Mouse (Mus musculus) lung, adult 18-20 months (tissue): ENCODE data around the gene Myt1l.

Experiments used
- DNase-seq, 2 experiments: peaks; one replicate each; pipeline ENCODE4 v3.0.0; 2022; ENCODE audit warnings: mixed read lengths in 2 of 2

Myt1l gene

DNA sequence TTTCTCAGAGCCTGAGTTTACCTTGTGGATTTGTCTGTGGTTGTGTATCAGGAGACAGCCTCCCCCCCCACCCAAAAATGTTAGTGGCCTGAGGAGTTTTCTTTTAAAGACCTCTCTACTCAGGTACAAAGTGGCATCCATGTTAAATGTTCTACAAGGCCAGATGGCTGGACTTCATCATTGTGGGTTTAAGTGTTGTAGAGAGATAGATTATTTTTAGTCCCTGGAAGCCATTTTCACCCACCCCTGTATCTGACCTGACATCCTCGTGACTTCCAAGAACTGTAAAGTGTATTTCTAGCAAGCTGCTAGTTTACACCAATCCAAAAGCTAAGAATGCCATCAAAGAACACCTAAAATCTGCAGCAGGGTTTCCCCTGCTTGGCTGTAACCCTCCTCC lies 402.4 kb downstream of the Myt1l start:
- DNase-seq = no peak

DNA sequence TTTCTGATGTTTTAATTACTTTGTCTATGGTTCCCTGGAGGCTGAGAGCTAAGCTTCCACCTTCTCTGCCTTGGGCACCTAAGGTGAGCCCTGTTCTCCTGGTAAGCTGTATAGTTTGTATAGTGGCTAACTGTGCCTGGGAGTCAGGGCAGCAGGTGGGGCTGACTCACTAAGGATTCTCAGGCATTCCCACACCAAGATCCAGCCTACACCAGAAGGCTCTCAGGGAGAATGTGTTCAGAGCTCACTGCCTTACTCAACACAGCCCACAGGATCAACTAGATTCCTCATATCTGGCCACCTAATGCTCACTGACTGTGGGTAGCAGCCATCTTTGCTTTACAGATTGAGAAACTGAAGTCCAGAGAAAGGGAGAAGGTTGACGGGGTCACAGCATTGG lies 404.8 kb downstream of the Myt1l start:
- DNase-seq = no peak

DNA sequence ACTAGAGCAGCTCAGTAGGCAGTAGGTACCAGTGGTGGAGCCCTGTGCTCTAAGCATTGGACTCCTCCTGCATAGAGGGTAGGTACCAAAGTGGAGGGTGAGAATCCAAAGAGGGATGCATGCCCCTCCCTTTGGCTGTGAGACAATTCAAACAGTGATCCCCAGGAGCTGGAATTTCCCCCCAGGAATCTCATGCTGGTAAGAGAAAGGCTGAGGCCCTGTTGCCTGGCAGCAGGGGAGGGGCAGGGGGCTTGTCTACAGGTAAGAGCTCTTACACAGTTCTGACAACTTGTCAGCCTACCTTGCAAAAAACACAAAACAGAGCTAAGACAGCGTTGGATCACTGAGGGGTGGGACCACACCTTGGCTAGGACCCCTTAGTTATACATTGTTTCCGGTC lies 405.3 kb downstream of the Myt1l start:
- no peak for DNase-seq

DNA sequence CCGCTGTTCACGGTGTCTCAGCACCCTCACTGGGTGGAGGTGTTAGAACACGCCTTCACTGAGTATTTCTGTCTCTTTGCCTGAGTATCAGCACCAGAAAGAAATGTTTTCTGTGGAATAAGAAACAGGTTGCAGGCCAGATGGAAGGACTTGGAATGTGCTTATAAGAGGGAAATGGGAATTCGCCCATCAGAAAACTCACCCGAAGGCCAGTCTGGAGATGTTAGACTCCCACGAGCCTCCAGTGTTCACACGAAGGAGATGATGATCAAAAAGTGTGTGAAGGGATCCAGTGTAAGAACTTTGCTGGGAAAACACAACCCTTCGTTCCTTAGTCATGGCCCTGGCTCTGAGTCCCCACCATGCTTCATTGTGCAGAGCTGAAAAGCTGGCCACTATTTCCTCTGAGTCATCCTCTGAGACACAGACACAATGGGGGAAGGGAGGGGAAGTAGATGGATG lies 406.0 kb downstream of the Myt1l start:
- DNase-seq = no peak

DNA sequence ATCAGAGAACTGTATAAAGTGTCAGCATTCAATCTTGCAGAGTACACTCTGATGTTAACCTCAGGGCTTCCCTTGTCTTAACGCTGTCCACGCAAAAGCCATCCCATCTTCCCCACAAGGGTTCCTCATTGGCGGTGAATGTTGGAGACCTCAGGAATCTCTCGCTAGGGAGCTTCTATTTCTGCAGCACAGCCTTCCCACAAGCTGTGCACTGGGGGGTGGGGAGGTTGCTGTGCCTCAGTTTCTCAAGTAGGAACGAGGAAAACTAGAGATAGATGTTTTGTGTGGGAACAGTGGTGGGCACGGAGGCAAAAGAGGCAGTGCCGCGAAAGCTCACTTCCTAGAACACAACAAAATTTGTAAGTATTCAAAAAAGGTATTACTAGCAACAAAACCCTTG lies 409.1 kb downstream of the Myt1l start, which contains the start of gene Pxdn:
Gene Pxdn (plus strand): TSS at position 301 of the 400 bp plus-strand sequence.
- no peak for DNase-seq

DNA sequence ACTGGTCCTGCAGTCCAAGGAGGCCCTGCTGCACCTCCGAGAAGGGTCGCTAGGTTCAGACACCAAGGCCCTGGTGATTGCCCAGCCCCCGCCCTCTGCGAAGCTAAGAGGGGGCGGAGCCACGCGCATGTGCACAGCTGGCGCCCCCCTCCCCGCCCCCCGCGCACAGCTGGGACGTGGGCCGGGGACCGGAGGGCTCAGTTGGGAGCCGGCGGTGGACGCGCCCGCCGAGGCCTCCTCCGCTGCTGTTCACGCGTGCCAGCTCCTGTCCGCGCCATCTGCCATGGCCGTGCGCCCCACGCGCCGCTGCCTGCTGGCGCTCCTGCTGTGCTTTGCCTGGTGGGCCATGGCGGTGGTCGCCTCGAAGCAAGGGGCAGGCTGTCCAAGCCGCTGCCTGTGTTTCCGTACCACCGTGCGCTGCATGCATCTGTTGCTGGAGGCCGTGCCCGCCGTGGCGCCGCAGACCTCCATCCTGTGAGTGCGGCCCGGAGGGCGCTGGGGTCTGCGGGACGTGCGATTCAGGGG lies 409.7 kb downstream of the Myt1l start:
- DNase-seq = peak; percentile 43 to 55

DNA sequence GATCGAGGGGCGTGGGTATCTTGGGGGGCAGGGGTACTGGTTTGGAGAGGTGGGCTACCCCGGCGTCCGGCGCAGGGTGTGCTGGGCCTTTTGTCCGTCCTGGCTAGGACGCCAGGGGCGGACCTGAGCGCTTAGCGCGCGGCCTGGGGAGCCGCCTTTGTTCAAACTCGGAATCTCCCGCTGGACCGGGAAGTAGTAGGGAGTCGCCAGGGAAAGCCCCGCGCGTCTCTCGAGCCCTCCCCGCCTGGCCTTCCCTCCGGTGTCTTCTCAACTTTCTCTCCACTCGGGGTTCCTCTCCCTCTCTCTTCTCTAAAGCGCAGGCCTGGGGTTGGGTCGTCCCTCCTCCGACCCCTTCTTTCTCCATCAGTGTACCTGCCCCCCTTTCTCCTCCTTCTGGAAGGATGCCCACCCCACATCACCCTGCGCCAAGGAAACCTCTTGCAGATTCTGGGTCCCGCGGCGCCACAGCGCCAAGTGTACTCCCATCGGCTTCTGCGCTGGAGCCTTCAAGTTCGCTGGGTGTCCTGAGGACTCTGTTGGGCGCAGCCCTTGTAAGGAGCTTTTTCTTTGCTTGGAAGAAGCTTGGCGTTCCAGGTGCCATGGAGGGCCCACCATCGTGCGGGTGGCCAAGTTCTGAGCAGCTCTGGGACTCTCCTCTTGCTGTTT lies 410.3 kb downstream of the Myt1l start:
- peak; percentile 69 to 71 for DNase-seq

DNA sequence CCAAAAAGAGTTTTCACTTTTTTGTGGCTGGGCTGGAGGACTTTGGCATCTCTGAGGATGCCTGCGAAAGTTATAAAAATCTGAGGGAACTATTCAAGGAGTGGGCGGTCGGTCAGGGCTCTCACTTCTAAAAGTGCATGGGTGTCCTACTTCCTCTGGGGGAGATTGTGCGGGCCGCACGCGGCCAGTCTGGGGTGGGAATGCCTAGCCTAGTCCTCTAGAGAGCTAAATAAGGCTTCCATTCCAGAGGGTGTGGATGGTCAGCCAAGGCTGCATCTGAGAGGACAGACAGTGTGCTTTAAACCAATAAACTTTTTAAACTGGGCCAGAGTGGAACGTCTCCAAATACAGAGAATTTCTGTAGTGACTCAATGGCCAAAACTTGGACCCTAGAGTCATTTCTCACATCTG lies 411.1 kb downstream of the Myt1l start:
- peak in 1 of 2 experiments; percentile 15 for DNase-seq

DNA sequence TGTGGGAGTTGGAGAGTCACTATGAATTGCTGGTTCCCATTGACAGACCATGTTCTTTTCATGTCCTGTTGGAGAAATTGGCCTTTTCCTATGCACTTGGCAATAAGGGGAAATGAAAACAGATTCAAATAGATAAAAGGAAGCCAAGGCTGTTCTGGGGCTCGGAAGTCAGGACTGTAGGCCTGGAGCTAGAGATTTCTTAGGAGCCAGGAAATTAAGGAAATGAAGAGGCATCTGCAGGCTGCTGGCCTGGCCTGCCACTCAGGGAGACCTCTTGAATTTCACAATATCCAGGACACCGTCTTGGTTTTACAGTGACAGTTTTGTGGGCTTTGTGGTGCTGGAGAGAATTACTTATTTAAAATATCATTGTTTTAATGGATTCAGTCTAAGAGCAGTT lies 414.3 kb downstream of the Myt1l start:
- DNase-seq = no peak

DNA sequence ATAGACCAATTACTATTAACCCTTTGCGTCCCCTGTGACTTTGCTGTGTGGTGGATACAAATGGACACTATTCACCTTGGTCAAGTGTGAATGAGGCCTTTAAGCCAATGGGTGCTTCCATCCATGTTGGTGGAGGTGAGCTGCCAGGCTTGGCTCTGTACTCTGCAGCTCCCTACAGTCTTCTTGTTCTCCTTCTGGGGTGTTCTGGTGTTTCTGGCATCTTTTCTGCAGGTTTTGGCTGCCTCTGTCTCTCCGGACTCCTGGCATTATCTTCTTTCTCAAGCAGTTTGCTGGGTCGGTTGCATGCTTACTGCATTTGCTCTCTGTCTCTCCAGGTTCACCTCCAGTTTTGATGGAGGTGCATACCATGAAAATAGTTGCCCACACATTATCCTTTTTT lies 416.5 kb downstream of the Myt1l start:
- DNase-seq = no peak

DNA sequence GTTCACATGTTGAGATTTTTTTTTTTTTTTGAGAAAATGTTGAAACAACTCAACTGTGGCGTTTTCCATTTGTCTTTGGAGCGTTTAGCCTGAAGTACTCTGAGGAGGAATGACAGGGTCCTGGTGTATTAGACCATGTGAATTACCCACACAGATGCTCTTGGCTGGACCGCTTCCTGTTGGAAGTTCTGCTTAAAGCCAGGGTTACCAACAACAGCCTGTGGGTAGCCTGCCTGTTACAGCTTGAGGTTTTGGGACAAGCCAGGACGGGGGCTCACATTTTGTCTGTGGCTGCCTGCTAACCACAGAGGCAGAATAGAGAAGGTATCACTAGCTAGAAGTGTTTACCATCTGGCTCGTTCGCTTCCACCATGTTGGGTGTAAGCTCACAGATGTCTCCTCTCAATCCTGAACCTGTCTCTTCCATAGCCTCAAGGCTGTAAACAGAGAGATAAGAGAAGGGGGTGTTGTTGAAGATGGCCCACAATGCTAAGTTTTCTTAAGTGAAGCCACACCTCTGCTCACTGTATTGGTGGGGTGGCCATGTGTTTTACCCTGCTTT lies 417.1 kb downstream of the Myt1l start:
- no peak for DNase-seq

DNA sequence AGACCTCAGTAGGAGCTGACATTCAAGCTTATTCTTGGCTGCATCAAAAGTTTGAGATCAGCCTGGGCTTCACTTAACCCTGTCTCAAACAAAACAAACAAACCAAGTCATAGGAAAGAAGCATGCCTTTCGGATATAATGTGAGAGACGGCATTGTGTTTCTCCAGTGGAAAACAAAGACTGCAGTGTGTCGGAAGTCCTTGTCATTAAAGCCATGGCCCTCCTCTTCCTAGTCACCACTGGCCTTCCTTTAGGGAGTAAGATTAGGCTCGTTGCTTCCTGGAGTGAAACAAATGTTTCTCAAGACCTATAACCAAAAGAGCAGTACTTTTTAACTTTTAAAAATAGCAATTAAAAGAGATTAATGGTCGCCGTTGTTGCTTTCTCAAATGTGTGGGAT lies 422.9 kb downstream of the Myt1l start:
- DNase-seq = no peak

DNA sequence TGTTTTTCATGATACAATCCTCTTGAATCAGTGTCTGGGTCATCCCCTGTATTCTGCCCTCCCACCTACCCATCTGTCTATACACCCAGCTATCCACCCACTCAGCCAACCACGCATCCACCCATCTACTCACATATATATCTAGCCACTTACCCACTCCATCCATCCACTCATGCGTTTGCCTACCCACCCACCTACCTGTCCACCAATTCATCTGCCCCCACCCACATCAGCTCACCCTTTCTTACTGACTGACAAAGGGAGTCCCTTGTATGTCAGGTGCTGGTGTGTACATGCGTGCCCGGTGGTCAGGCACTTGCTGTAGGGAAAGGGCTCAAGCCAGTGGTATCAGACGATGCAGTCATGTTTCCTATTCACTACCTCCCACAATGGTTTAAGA lies 423.3 kb downstream of the Myt1l start:
- no peak for DNase-seq

DNA sequence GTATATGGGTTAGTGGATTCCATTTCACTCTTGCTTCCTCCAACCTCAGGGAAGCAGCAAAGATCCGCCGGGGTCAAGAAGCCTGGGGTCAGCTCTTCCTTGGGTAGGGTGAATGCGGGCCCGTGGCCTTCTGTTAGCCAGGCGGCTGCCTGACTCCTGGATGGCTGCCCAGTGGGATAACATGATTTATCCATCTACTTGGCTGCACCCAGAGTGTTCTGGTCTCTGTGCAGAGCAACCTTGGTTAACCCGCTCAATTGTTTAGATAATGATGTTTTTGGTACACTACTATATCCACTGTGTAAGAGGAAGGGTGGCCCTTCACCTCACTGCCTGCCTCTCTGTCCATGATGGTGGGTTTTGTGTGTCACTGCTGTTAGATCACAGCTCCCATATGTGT lies 423.9 kb downstream of the Myt1l start:
- DNase-seq = peak; percentile 42 to 56

DNA sequence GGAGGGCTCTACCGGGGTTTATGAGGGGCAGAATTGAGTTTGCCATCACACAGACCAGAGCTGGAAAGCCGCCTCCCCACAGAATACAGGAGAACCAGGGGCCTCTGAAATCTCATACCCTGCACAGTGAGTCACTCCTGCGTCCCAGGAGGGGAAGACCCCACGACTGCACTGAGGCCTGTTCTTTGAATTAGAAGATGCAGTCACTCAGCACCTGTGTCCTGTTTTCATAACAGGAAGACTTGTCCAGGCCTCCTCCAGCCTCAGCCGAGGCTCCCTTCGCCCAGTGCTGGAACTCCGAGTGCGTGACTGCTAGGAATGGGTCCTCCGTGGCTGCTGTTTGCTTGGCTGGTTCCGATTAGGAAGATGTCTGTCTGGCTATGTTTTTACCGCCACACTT lies 425.8 kb downstream of the Myt1l start:
- no peak for DNase-seq

DNA sequence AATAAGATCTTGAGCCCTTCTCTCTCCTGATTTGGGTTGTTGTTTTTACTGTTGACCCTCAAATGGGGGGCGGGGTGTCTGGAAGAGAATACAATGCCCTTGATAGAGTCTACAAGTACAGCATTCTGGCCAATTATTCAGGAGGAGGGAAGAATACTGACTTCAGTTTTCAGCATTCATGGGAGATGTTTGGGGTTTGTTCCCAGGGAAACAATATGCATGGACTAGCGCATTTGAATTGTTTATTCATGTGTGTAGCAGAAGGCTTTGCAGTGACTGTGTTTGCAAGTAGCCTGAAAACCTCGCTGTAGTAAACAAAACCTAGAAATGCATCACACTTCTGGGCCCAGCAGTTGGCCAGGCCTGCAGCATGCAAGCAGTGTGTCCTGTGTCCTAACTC lies 426.3 kb downstream of the Myt1l start:
- no peak for DNase-seq

DNA sequence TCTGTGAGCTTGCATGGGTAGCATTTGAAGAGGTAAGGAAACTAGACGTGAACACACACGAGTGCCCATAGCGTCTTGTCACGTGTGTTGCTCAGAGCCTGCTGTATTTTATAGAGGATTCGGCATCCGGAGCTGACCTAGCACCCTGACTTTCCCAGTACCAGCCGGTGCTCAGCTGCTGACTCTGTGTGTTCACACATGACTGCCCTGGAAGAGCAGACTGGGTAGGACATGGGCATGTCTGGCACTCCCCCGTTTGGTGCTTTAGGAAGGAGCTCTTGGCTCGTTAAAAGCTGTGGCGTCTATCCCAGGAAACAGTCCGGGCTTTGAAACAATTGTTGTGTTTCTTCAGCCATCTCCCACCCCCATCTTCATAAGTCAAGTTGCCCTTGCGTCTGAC lies 428.8 kb downstream of the Myt1l start:
- no peak for DNase-seq

DNA sequence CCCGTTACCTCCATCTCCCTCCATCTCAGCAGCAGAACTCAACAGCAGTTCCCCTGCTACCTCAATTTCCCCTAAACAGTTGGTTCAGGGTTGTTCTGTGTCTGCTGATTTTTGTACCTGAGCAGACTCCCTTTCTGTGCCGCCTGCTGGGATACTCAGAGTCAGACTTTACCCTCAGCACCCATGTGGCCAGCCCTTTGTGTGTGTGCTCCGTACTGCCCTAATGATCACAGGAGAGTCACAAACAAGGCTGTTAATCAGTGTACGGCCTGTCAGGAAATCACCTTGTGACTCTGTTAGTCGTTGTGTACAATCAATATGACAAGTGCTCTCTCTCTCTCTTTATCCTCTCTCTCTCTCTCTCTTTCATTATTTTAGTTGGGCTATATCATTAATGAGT lies 430.5 kb downstream of the Myt1l start:
- no peak for DNase-seq

DNA sequence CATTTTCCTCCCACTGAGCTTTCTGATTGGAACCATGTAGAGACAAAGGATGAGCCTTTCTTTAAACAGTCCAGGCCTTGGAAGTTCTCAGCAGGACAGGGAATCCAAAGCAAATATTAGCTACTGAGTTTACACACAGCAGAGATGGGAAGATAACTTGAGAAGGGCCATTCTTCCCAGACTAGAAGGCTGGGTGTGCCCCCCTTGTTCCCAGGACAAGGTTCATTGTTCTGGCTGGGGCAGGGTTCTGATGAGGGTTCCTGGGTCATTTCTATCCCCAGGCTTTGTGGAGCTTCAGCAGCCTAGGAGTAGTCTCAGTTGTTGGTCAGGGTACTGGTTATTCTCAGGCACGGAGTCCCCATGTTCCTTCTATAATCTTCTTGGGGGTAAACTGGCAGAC lies 432.9 kb downstream of the Myt1l start:
- peak; percentile 24 to 61 for DNase-seq

DNA sequence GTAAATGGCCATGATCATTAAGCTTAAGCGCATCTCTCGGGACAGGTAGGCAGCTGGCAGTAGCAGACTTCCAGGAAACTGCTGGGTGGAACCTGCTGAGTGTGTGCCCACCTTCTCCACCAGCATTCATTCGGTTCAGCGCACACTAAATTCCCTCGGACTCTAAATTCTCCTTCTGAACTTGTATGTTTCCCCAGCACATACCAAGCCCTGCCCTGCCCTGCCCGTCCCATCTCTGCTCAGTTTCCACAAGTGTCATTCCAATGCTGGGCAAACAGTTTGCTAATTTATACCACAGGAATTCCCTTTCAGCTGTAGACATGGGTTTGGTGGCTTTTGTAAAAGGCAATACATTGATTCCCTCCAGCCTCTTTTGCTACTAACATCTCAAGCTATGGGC lies 436.8 kb downstream of the Myt1l start:
- peak; percentile 46 to 52 for DNase-seq

DNA sequence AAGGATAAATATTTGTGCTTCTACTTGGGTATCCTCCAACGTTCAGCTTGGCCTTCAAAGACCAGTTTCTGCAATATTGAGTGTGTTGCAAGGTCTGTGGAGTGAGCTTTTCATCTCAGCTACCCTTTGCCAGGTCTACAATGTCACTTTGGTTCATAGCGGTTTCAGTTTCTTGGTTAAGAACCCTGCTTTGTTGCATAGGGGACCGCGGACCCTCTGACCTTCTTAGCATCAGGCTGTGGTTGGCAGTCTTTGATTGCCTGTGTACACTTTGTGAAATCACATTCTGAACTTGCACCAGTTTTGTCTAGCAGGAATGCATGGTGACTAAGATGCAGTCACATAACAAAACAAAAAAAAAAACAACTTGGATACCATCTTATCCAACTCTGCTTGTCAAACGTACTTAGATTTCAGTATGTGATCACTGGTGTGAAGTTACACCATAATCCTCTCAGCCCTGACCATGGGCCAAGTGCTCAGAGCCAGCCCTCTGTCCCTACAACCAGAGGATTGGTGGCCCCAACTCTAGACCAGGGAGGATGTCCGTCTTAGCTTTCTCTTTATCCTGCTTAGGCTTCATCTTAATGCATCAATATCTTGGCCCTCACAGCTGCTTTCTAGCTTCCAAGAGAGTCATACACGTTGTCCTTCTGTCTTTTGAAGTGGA lies 443.7 kb downstream of the Myt1l start:
- no peak for DNase-seq

DNA sequence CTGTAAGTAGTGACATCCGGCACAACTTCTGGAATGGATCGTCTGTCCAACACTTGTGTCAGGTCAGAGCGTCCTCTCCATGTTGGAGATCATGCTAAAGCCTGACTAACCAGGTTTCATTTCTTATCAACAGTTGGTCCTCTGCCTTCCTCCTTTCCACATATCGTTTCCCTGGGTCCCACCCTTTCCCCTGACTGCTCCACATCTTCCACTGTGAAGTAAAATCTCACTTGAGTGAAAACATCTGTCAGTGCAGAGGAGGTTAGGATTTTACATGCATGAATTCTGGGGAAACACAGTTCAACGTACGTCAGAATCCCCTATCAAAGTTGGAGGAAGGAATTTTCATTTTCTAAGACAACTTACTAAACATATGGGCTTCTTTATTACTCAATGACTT lies 444.3 kb downstream of the Myt1l start:
- no peak for DNase-seq
